Mouse (Mus musculus): ENCODE results near the gene Gm8050.
"Not testable (repeated sequence)": the region's sequence is repeated elsewhere in the genome, so short reads cannot be mapped to it uniquely, and the experiment has no call there.

GRCm38 (mm10) chr14:6757231-6757536 is 37.1 kb upstream of the Gm8050 start:
- not testable (repeated sequence) for TF ChIP-seq GATA1, TAL1 (IDR thresholded peaks at IDR 0.05; ENCODE audit: low read length)

Measured in erythroblast, embryonic 14.5 days (primary cell).